Mouse (Mus musculus): Measurements from ENCODE around the gene A530016L24Rik. TPM values are rescaled to one million over a fixed set of nuclear protein-coding genes. Genes with fewer than 3 reads are reported as not detected.

Gene A530016L24Rik
- polyA plus RNA-seq, 1 experiment from 2014 or later, result not detected

- Histone ChIP-seq H3K4me3 (ENCODE audit: low read depth, low read length) (no peak overlapping the region), H3K27ac (ENCODE audit: low read depth, low read length) (no peak overlapping the region), H3K9ac (ENCODE audit: low read depth, low read length) (no peak overlapping the region), H3K4me2 (replicated peaks; ENCODE audit: low read depth, low read length) (no peak overlapping the region), H3K9me3 (ENCODE audit: control insufficient read depth, low read length) (no peaks in the 10 kb centered on the region), H3K27me3 (ENCODE audit: control insufficient read depth, insufficient read depth, low read length) (no peaks in the 10 kb centered on the region), H3K4me1 (replicated peaks; ENCODE audit: control insufficient read depth, insufficient read depth, low read length) (peaks cover 14% of the 10 kb centered on the region), H3K36me3 (ENCODE audit: control insufficient read depth, insufficient read depth, low read length) (no peaks in the 10 kb centered on the region)
- WGBS, result 95% methylated on average over 1 of the region's 1 CpGs
- ATAC-seq (ENCODE audit: low FRiP score), result no peak
- DNase-seq (ENCODE audit: low spot score), result no peak
Measured at GRCm38 (mm10) chr12:112549287-112549686, 60.0 kb downstream of the A530016L24Rik start.

Other genes starting within 250 kb of the A530016L24Rik start
- gene Tmem179, start 27.3 kb downstream of the A530016L24Rik start, polyA plus RNA-seq (2014; fragmentation: Nextera tagmentation; extraction: Ambion mirVana), result 6.0 and 7.0 TPM in 2 replicates
- 1.2 and 1.4 TPM in 2 replicates for gene Inf2, start 99.3 kb downstream of the A530016L24Rik start, polyA plus RNA-seq (2014; fragmentation: Nextera tagmentation; extraction: Ambion mirVana)
- gene Adssl1, start 130.6 kb downstream of the A530016L24Rik start, polyA plus RNA-seq (2014; fragmentation: Nextera tagmentation; extraction: Ambion mirVana), result 2.1 and 2.6 TPM in 2 replicates
- 178 and 182 TPM in 2 replicates for gene Siva1, start 155.2 kb downstream of the A530016L24Rik start, polyA plus RNA-seq (2014; fragmentation: Nextera tagmentation; extraction: Ambion mirVana)
- 50.8 and 76.5 TPM in 2 replicates for gene Akt1, start 185.4 kb downstream of the A530016L24Rik start, polyA plus RNA-seq (2014; fragmentation: Nextera tagmentation; extraction: Ambion mirVana)
- gene Zbtb42, start 189.4 kb downstream of the A530016L24Rik start, polyA plus RNA-seq (2014; fragmentation: Nextera tagmentation; extraction: Ambion mirVana), result 4.3 and 7.0 TPM in 2 replicates
- gene Cep170b, start 231.0 kb downstream of the A530016L24Rik start, polyA plus RNA-seq (2014; fragmentation: Nextera tagmentation; extraction: Ambion mirVana), result 8.5 and 8.7 TPM in 2 replicates